Mouse (Mus musculus): ENCODE data around the gene Hnf4a. TPM values are rescaled to one million over a fixed set of nuclear protein-coding genes. Genes with fewer than 3 reads are reported as not detected.

Gene Hnf4a
- polyA plus RNA-seq, 1 experiment from 2014 or later: 27.5 TPM

DNA sequence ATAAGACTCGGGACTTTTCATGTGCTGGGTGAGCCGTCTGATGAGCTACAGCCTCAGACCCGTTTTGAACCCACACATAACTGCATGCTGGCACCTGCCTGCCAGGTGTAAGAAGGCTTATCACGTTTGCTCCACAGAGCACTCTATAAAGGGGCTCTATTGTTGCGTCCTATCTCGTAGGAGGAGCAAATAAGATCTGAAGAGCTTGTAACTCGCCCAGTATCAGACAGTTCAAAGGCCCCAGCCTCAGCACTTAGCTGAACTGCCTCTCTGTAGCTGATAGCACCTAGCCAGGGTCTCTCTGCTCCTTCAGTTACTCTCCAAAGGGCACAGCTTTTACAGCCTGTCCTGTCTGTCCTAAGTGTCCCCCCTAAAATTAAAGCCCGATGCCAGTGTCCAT lies 23.8 kb downstream of the Hnf4a start:
- Histone ChIP-seq H3K36me3 (replicated peaks; ENCODE audit: insufficient read depth, low read length) (0 out of 2 replicates have a peak, but pooled peaks cover 4% of the 10 kb centered on the region), H3K9ac (replicated peaks) (no peak overlapping the region), H3K4me3 (ENCODE audit: low read depth, low read length) (no peak overlapping the region), H3K4me2 (ENCODE audit: low read depth, low read length) (no peak overlapping the region), H3K27me3 (ENCODE audit: insufficient read depth, low read length) (no peaks in the 10 kb centered on the region), H3K9me3 (ENCODE audit: low read length) (no peaks in the 10 kb centered on the region), H3K27ac (ENCODE audit: low read depth) (no peak overlapping the region), H3K4me1 (ENCODE audit: insufficient read depth) (peaks cover 5% of the 10 kb centered on the region; the same call in 1 of the 2 replicates)
- ATAC-seq: no peak
- no peak for DNase-seq
- WGBS (ENCODE audit: insufficient replicate concordance): 41% methylated on average over 8 of the region's 8 CpGs
- TF ChIP-seq CTCF (IDR thresholded peaks at IDR 0.05; ENCODE audit: low read depth) (no peak), EP300 (IDR thresholded peaks at IDR 0.05; ENCODE audit: low read depth) (no peak)

GRCm38 (mm10) chr2:163531917-163532316 lies 25.3 kb downstream of the Hnf4a start:
- Histone ChIP-seq H3K4me3 (ENCODE audit: low read depth, low read length) (no peak overlapping the region), H3K4me1 (ENCODE audit: insufficient read depth) (peaks cover 5% of the 10 kb centered on the region; the same call in 1 of the 2 replicates), H3K9me3 (ENCODE audit: low read length) (no peaks in the 10 kb centered on the region), H3K36me3 (replicated peaks; ENCODE audit: insufficient read depth, low read length) (0 out of 2 replicates have a peak, but pooled peaks cover 4% of the 10 kb centered on the region), H3K27ac (ENCODE audit: low read depth) (no peak overlapping the region), H3K9ac (replicated peaks) (no peak overlapping the region), H3K4me2 (ENCODE audit: low read depth, low read length) (no peak overlapping the region), H3K27me3 (ENCODE audit: insufficient read depth, low read length) (no peaks in the 10 kb centered on the region)
- TF ChIP-seq EP300 (IDR thresholded peaks at IDR 0.05; ENCODE audit: low read depth): no peak
- peak; percentile 92 for TF ChIP-seq CTCF (IDR thresholded peaks at IDR 0.05; ENCODE audit: low read depth)
- ATAC-seq (peak; percentile 26; the same call in 1 of the 2 replicates), DNase-seq (peak; percentile 86)
- 12% methylated on average over 9 of the region's 9 CpGs for WGBS (ENCODE audit: insufficient replicate concordance)

GRCm38 (mm10) chr2:163533226-163533625 lies 26.6 kb downstream of the Hnf4a start:
- DNase-seq (peak; percentile 30), ATAC-seq (no peak)
- Histone ChIP-seq H3K27ac (ENCODE audit: low read depth) (no peak overlapping the region), H3K36me3 (replicated peaks; ENCODE audit: insufficient read depth, low read length) (0 out of 2 replicates have a peak, but pooled peaks cover 4% of the 10 kb centered on the region), H3K4me1 (ENCODE audit: insufficient read depth) (peaks cover 8% of the 10 kb centered on the region; the same call in 1 of the 2 replicates), H3K4me2 (ENCODE audit: low read depth, low read length) (no peak overlapping the region), H3K27me3 (ENCODE audit: insufficient read depth, low read length) (no peaks in the 10 kb centered on the region), H3K9ac (replicated peaks) (no peak overlapping the region), H3K4me3 (ENCODE audit: low read depth, low read length) (no peak overlapping the region), H3K9me3 (ENCODE audit: low read length) (no peaks in the 10 kb centered on the region)
- WGBS (ENCODE audit: insufficient replicate concordance): 72% methylated on average over 9 of the region's 9 CpGs
- TF ChIP-seq EP300 (IDR thresholded peaks at IDR 0.05; ENCODE audit: low read depth): no peak
- TF ChIP-seq CTCF (IDR thresholded peaks at IDR 0.05; ENCODE audit: low read depth): no peak

GRCm38 (mm10) chr2:163534958-163535524 lies 28.4 kb downstream of the Hnf4a start:
- H3K36me3 ChIP-seq (replicated peaks; ENCODE audit: insufficient read depth, low read length): 0 out of 2 replicates have a peak, but pooled peaks cover 4% of the 10 kb centered on the region
- WGBS (ENCODE audit: insufficient replicate concordance): 7% methylated on average over 22 of the region's 22 CpGs
- DNase-seq (peak; percentile 88), ATAC-seq (peak; percentile 24)
- peak overlapping the region; percentile 63 for H3K4me2 ChIP-seq (ENCODE audit: low read depth, low read length)
- peak overlapping the region; percentile 74 for H3K27ac ChIP-seq (ENCODE audit: low read depth)
- H3K4me3 ChIP-seq (ENCODE audit: low read depth, low read length): 0 out of 2 replicates have a peak overlapping the region, but pooled peaks have one; percentile 7
- peaks cover 11% of the 10 kb centered on the region; the same call in 1 of the 2 replicates for H3K4me1 ChIP-seq (ENCODE audit: insufficient read depth)
- no peaks in the 10 kb centered on the region for H3K27me3 ChIP-seq (ENCODE audit: insufficient read depth, low read length)
- H3K9me3 ChIP-seq (ENCODE audit: low read length): no peaks in the 10 kb centered on the region
- H3K9ac ChIP-seq (replicated peaks): peak overlapping the region; percentile 59
- TF ChIP-seq CTCF (IDR thresholded peaks at IDR 0.05; ENCODE audit: low read depth) (peak; percentile 98), EP300 (IDR thresholded peaks at IDR 0.05; ENCODE audit: low read depth) (peak; percentile 23; the same call in 1 of the 2 replicates)

DNA sequence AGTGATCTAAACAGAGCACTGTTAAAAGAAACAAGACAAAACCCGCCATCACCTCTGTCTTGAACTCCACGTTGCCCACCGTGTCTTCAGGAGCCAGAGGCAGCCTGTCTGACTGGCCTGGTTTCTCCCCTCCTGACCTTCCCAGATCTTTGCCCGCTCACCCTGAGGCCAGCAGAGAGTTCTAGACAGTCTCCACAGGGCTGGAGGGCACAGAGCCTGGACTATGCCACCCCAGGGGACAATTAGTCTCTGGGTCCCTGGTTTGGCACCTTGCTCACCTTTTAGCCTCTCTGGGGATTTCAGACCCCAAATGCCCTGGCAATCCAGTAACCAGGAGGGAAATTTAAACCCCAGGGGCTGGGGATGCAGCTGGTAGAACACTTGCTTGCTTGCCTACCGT lies 30.8 kb downstream of the Hnf4a start:
- Histone ChIP-seq H3K27ac (ENCODE audit: low read depth) (peak overlapping the region; percentile 95), H3K9me3 (ENCODE audit: low read length) (no peaks in the 10 kb centered on the region), H3K4me1 (ENCODE audit: insufficient read depth) (peaks cover 19% of the 10 kb centered on the region; the same call in 1 of the 2 replicates), H3K4me2 (ENCODE audit: low read depth, low read length) (no peak overlapping the region), H3K27me3 (ENCODE audit: insufficient read depth, low read length) (no peaks in the 10 kb centered on the region), H3K9ac (replicated peaks) (0 out of 2 replicates have a peak overlapping the region, but pooled peaks have one; percentile 0), H3K4me3 (ENCODE audit: low read depth, low read length) (no peak overlapping the region), H3K36me3 (replicated peaks; ENCODE audit: insufficient read depth, low read length) (0 out of 2 replicates have a peak, but pooled peaks cover 4% of the 10 kb centered on the region)
- ATAC-seq: no peak
- TF ChIP-seq CTCF (IDR thresholded peaks at IDR 0.05; ENCODE audit: low read depth) (no peak), EP300 (IDR thresholded peaks at IDR 0.05; ENCODE audit: low read depth) (no peak)
- no peak for DNase-seq
- WGBS (ENCODE audit: insufficient replicate concordance): 58% methylated on average over 5 of the region's 5 CpGs

GRCm38 (mm10) chr2:163538410-163538809 lies 31.8 kb downstream of the Hnf4a start:
- Histone ChIP-seq H3K4me3 (ENCODE audit: low read depth, low read length) (no peak overlapping the region), H3K4me2 (ENCODE audit: low read depth, low read length) (peak overlapping the region; percentile 18; the same call in 1 of the 2 replicates), H3K4me1 (ENCODE audit: insufficient read depth) (peaks cover 19% of the 10 kb centered on the region; the same call in 1 of the 2 replicates), H3K36me3 (replicated peaks; ENCODE audit: insufficient read depth, low read length) (0 out of 2 replicates have a peak, but pooled peaks cover 4% of the 10 kb centered on the region), H3K9me3 (ENCODE audit: low read length) (no peaks in the 10 kb centered on the region), H3K27ac (ENCODE audit: low read depth) (peak overlapping the region; percentile 95), H3K9ac (replicated peaks) (no peak overlapping the region; the same call in 1 of the 2 replicates), H3K27me3 (ENCODE audit: insufficient read depth, low read length) (no peaks in the 10 kb centered on the region)
- TF ChIP-seq CTCF (IDR thresholded peaks at IDR 0.05; ENCODE audit: low read depth) (no peak), EP300 (IDR thresholded peaks at IDR 0.05; ENCODE audit: low read depth) (no peak)
- WGBS (ENCODE audit: insufficient replicate concordance): 74% methylated on average over 2 of the region's 2 CpGs
- ATAC-seq (no peak), DNase-seq (no peak)

Measured in liver, postnatal 0 days (tissue).